Mouse (Mus musculus) liver, adult (tissue): ENCODE data around the gene Kcnb1.

Experiments
- GATA4 ChIP-seq: IDR thresholded peaks from 2 replicates; pipeline ENCODE4 v1.6.1; 2014; ENCODE audit warnings: mild to moderate bottlenecking, low read length; ENCODE audit not compliant: insufficient replicate concordance

Kcnb1 gene

DNA sequence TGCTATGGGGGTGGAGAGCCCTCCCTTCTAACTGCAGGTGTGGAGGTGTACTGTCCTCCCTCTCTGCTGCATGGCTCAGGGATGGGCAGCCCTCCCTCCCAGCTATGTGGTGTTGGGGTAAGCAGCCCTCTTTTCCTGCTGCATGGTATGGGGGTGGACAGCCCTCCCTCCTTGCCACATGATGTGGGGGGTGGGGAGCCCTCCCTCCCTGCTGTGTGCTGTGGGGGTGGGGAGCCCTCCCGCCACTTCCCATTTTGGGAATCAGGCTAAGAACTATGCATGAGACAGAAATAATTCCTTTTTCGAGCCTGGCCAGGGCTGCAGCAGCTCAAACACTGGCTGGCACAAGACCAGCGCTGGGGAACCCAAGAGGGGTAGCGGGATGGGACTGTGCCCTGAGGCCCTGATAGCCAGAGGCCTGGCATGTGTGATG is 34.4 kb downstream of the Kcnb1 start:
- TF ChIP-seq GATA4 = no peak

DNA sequence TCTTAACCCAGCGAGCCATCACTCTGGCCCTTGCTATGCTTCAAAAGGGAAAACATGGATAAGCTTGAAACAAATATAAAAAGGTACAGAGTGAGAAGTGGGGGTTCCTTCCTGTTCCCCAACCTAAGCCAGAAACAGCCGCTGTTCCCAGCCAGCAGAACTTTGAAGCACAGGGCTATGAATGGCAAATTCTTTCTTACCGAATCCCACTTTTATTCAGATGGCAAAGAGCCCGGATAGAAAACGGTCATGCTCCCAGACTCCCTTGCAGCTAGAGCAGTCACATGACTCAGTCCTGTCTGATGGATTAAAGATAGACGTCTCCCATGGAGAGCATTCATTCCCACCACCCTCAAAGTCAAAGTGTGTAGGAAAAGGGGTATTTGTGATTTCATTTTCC is 39.1 kb downstream of the Kcnb1 start:
- TF ChIP-seq GATA4 = no peak

DNA sequence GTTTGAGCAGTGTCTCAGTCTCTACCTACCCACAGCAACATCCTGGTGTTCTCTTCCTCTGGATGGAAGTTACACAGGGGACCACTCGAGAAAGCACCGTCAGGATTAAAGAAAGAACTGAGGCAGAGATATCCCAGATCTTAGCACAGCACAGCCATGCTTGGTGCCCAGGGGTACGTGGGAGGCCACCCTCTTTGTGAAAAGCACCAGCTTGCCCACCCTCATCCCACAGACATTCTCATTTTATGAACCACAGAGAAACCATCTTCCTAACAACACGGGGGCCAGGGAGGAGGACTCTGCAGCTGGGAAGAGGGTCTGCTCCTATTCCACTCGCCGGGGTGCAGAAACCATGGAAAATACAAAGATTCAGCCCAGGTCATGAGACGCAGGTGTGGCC is 39.8 kb downstream of the Kcnb1 start:
- no peak for TF ChIP-seq GATA4

DNA sequence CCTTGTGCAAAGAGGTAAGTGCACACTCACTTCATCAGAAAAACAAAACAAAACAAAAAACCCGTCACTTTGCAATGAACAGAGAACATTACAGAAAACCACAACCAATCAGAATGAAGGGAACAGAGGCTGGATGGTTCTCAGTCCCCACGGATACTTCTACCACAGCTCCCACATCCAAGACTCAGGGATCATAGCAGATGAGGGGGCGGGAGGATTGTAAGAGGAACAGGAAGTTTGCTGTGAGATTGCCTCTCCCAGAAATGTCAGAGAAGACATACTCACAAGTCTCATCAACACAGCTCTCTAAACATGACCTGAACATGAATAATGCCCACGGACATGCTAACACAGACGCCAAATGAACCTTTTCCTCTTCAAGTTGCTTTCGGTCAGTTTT is 40.9 kb downstream of the Kcnb1 start:
- no peak for TF ChIP-seq GATA4

DNA sequence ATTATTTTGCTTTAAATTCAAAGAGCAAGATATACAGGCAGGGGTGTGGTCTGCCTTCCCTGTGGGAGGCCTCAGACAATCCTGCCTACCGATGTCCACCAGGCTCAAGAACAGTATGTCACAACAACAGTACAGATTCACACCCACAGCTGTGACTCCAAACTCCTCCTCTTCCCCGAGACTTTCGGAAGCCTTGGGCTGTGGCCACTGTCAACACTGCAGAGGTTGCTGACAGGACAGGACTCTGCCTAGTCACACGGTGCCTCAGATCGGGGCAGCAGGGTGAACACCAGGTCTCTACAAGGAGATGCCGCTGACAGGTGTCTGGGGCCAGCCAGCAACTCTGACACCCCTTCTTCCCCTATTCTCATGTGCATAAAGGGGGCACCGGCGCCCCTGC is 42.2 kb downstream of the Kcnb1 start:
- no peak for TF ChIP-seq GATA4

DNA sequence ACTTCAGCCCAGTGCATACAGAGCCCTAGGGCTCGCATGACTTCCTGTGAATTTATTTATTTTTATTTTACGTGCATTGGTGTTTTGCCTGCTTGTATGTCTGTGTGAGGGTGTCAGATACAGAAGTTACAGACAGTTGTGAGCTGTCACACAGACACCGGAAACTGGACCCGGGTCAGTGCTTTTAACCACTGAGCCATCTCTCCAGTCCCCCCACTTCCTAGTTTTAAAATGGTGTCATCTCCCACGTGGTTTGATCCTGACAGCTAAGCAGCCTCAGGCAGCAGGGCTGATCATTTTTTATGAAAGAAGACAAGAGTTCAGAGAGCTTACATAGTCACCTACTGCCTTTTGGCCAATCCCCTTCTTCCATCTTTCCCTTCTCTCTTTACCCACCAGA is 44.1 kb downstream of the Kcnb1 start:
- no peak for TF ChIP-seq GATA4

DNA sequence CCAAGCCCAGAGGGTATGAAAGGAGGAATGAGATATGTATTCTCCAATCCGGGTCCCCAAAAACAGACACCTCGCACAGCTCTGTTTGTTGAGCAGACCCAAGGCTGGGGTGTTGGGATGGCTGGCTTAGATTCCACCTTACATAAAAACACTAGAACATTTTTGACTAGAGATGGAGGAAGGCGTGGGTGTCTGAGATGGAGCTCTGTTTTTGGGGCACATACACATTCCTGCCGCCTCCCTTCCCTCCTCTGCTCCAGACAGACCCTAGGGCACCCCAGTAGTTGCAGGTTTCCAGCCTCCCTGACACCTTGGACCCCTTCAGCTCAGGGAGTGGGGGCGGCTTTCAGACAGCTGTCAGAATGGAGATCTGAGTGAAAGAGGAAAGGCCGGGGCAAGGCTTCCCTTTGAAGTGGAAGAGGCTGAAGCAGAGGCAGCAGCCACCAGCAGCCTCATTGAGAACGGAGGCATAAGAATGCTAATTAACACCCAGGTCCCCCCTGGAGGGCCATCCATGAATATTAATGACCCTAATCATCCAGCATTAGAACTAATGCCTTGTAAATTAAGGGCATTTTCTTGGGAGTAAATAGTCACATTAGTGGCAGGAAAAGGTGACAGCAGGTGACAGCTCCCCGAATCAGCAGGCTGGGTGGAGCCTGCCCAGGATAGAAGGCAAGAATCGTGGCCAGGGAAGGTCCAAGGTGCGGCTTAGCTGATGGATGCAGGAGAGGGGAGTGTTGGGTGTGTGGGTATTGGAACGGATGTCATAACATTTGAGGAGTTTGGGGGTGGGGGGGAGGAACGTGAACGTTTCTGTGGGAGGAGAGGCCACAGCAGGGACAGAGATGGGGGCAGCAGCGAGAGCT is 45.3 kb downstream of the Kcnb1 start:
- no peak for TF ChIP-seq GATA4

DNA sequence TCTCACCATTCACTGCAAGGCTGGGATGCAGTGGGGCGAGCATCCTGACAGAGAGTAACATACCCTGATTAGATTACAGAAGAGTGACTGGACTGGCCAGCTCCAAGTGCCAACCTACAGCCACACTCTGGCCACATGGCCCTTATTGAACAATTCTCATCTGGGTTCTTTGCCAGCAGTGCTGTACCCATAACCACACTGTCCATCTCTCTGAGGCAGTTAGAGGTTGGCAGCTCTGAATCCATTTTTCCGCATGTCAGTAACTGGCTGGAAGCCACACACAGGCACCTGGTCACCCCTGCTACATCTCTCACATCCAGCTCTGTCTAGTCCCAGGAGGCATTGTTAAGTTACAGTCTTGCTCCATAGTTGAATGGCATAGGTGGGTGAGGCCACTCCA is 46.0 kb downstream of the Kcnb1 start:
- TF ChIP-seq GATA4 = no peak

DNA sequence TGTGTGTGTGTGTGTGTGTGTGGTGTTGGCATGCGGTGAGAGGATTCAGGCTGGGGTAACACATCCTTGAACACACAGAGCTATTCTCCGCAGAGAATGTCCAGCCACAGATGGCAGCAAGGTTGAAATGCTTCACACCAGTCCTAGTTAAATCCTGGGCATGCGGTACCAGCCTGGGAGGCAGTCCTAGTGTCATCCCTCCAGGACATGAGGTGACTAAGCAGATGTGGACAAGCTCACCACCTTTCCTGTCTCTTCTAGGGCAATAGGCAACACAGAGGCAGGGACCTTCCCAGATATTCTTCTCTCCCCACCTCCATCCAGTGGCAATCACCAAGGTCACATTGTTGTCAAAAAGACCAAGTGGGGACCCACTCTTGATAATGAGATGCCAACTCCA is 47.7 kb downstream of the Kcnb1 start:
- no peak for TF ChIP-seq GATA4

DNA sequence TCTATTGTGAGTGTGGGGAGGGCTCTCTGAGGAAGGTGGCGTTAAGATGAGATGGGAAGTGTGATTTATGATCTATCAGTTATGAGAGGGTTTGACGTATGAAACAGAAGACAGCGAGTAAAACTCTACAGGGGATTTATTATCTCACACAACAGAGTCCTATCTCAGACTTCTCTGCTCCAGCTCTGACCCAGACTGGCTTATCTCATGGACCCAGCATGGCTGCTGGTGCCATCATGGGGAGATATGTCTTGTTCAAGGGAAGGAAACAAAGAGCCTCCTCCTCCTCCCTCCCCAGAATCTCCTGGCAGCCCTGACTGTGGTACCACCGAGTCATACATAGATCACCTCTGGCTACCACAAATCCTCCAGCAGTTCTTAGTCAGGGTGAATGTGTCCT is 48.1 kb downstream of the Kcnb1 start:
- TF ChIP-seq GATA4 = no peak

DNA sequence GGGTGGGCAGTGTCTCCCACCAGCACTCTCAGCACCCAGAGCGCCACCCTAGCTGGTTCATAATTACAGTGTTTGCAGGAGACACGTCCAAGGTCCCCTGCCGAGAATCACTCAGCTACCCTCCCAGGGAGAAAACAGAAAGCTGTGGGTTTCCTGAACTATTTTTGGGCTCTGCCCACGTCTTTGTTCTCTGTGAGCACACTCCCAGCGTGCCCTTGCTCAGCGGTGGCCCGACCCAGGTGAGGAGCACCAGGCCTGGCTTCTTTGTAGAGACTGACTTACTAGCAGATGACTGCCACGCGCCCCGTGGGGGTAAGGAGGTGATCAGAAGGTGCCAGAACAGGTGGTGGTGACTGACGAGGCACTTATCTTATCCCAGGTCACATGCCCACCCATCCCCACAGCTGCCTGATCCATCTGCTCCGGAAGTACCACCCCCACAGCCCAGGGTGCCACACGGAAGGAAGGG is 50.1 kb downstream of the Kcnb1 start:
- no peak for TF ChIP-seq GATA4

DNA sequence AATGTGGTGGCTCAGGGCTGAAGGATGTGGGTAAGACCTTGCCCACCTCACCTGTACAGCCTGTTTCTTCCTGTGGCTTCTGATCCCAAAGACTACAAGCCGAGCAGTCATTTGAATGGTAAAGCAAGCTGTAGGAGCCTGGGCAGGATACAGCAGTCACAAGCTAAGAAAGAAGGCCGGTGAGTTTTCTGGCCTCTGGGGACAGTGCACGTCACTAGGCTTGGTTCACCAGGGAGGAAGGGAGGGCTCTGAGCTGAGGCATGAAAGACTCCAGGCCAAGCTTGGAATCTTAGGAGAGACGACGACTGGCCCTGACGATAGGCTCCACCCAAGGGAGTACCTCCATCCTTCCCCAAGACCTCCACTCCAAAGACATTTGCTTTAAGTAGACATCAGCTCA is 51.3 kb downstream of the Kcnb1 start:
- no peak for TF ChIP-seq GATA4

DNA sequence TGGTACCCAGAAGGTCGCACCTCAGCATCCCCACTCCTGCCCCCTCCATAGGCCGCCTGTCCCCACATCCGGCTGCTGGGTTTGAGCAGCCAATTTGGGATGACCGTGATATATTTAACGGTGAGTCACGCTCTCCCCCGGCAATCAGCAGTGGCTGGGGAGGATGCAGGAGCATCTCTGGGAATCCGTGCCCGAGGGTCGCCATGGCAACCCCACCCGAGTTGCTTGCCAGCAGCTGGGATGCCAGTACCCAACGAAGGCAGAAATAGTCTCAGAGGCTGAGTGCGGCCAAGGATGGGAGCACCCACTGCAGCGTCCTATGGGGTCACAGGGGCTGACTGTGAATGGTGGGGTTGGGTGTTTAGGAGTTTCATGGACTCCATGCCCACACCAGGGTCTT is 53.0 kb downstream of the Kcnb1 start:
- no peak for TF ChIP-seq GATA4

DNA sequence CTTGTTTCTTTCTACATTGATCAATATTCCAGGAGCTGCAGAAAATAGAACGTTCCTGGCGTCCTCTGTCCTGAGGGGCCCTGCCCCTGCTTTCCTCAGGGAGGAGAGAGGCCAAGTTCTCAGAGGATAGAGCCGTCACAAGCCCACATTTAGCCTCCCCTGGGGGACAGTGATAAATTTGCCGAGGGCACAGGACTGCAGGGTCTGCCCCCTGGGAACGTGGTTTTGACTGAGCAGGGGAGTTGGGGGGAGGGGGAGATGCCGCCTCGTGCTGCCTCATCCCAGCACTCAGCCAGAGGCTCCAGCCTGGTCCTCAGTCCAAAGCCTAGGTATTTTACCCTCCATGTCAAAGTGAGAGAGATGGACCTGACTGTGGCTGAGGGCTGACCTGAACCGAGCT is 57.9 kb downstream of the Kcnb1 start:
- TF ChIP-seq GATA4 = no peak

DNA sequence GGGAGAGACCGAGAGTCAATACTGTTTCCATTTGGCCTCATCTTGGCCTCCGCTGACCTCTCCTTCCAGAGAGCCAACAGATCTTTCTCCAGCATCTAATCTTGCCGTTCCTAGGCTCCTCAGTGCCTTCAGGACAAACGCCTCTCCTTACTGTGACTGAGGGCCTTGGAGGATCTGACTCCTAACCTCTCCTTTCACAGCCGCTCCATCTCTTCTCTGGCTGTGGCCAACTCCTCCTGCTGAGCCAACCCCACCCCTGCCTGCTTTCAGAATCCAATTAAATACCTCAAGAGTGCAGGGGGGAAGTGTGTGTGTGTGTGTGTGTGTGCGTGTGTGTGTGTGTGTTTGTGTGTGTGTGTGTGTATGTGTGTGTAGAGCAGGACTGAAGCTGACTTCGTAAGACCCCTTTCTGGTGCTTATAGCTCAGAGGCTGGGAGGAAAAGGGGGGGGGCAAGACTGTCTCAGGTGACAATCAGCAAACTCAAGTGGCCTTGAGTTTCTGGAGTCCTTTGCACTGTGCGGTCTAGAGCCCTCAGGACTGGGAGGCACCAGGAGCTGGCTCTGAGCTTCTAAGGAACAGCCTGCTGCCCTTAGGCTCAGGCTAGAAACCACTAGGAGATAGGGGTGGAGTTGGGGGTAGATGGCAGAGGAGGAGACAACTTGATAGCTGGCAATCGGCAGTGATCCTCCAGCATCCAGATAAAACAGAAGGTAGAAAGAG is 59.7 kb downstream of the Kcnb1 start:
- no peak for TF ChIP-seq GATA4

DNA sequence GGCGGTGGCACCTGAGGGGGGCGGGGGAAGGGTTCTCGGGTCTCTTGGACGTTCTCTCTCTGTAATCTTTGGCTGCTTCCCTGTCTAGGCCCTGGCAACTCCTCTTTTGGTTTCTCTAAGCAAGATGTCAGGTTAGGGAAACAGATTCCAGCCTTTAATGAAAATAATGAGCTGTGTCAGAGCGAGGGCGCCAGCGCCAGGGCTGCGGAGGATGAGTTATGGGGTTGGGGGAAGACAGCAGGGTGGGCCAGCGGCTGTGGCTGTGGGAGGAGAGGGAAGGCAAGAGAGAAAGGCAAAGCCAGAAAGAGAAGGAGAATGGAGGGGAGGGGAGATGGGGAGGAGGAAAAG is 60.4 kb downstream of the Kcnb1 start:
- TF ChIP-seq GATA4 = no peak
